Mouse (Mus musculus) frontal cortex, adult (tissue): Measurements from ENCODE around the gene AL732309.1.

Source experiments
- ATAC-seq: cut with Nextera tagmentation; 2 replicates; pipeline ENCODE4 v1.9.2; 2017; ENCODE audit warnings: mild to moderate bottlenecking, moderate library complexity, mixed read lengths; ENCODE audit not compliant: low TSS enrichment

Gene AL732309.1

DNA sequence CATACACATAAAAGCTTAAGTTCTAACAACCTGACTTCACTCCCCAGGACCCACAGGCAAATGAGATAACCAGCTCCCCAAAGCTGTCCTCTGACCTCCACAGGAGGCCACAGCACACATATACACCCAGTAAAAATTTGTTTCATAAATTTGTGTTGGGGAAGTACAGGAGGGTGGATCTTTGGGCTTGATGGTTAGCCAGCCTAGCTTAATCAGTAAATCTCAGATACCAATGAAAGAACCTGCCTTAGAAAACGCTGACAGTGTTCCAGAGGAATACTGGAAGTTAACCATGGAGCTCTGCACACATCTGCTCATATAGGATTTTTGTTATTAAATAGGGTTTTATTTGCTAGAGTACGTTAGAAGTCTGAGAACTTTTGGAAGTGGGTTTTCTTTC is 29.0 kb downstream of the AL732309.1 start:
- no peak for ATAC-seq

DNA sequence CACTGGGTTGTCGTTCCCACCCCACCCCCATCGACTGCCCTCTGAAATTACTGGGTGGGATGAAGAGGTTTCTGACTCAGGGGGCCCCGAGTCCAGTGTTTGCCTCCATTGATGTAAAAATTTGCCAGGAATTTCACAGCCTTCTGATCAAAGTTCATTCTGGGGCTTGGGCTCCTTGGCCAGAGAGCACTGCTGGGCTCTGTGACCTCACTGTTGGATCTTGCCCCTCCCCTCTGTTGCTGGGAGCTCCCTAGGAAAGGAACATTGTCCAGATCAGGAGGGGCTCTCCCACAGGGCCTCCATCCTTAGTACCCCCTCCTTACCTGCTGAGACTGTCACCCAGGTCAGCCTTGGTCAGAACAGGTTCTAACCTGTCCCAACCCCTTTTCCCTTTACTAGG is 32.2 kb downstream of the AL732309.1 start, which contains the start of gene Stpg3:
Gene Stpg3, minus strand, starts transcription at position 194 of the 400 bp plus-strand sequence.
- ATAC-seq = no peak

DNA sequence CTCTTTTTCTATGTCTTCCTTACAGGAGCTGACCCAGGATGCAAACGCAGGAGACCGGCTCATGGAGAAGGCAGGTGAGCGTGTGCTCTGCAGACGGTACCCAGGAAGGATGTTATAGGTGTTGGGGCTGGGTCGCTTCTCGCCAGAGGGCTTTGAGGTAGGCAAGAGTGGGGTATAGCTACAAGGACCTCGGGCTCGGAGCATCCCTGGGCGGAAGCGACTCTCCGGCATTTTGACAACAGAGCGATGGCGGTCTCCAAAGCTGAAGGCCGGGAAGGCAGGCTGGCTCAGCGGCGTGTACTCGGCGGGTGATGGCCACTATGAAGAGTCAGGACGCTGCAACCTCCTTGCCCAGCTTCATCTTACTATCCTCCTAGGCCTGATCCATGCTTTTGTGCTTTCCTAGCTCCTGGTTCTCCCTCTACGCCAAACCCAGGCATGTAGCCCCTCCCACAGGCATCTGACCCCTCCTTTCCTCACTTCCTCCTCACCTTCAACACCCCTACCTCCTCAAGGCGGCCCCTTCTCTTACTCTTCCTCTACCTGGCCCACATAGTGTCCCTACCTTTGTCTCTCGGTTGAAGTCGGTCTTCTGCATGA is 33.3 kb downstream of the AL732309.1 start:
- no peak for ATAC-seq

DNA sequence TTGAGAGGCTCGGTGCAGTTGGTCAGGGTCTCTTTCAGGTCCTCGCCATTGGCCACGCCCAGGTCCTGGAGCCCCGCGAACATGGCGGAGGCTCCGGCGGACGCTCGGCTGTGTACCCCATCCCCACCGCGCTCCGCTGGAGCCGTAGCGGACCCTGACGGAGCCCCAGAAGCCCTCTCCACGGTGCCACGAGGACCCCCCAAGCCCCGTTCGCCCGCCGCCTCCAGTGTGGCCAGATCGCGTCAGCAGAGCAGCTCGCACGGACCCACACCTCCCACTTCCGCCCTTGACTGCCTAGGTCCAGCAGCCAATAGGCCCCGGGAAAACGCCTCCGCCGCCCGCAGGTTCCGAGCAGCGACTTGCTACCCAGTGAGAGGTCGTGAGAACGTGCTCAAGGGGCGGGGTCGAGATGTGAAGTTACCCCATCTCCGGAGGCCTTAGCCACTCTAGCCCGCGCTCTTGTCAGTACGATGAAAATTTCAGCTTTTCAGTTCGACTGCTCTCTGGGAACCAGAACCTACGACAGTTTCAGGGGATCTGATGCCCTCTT is 35.5 kb downstream of the AL732309.1 start, which contains the start of gene Nelfb:
Gene Nelfb, minus strand, starts transcription at position 369 of the 550 bp plus-strand sequence.
- ATAC-seq = peak; percentile 91

DNA sequence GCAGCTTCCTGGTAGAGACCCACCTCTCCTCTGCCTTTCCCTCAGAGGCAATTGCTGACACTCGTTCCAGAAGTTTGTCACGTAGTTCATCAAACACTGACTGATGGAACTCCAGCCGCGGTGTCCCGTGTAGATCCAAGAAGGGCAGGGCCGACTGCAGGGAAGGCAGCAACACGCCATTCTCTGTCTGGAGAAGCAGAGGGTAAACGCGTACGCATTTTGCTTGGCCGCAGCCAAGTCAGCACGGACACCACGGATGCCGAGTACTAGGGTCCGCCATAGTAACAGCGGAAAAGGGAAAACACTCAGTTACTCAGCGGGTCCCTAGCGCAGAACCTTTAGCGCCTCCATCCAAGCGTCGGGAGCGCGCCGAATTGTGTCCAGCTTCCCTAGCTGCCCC is 36.0 kb downstream of the AL732309.1 start:
- ATAC-seq = peak; percentile 36

DNA sequence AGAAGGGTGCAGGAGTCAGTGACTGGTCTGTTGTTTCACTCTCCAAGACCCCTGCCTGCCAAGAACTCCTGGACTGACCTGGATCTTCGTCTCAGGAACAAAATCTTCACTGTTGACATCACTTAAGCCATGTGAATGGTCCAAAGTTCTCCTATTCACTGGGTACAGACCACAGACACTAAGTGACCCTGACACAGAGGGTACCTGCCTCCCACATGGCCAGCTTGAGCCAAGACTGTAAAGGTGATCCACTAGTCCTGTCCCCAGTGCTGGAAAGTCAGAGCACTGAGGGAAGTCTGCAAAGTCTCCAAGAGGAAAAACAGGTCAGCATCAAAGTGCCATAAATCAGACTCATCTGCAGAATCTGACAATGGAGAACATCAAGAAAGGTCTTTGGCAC is 39.1 kb downstream of the AL732309.1 start:
- no peak for ATAC-seq

DNA sequence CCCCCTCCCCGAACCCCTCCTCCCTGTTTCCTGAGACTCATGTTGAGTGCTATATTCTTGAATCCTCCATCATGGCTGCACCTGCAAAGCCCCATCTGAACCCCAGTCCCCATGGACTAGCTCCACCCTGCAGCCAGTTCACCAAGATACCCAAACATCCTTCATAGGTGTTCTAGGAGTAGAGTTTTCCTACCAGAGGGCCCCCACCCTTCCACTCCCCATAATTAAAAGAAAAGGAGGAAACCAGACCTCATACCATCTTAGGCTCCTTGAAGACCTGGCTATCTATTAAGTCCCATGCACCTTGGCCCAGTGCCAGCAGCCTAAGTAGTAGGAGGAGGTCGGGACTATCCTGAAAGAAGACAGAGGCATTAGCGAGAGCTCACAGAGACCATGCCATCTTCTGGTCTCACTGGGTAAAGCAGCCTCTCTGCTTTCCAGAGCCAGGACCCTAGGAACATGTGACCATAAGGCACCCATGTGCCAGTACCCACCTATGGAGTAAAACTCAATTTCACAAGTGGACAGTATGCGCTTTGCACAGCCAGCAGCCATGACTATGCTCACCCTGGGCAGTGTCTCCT is 42.9 kb downstream of the AL732309.1 start:
- no peak for ATAC-seq

DNA sequence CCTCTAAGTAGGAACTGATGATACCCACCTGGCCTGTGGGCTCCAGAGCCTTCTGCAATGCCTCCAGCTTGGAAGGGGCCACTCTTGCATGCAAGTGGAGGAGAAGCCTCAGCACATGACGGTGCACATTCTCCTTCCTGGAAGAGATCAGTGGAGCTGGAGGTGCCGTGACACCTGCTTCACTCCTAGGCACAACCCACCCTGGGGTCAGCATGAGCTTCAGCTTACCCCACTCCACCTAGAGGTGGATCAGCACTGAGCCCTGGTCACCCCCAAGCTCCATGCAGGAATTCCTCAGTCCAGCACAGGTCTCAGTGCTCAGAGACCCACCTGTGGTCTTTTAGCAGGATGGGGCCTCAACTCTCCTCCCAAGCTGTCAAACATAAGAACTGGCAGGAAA is 46.0 kb downstream of the AL732309.1 start:
- no peak for ATAC-seq

DNA sequence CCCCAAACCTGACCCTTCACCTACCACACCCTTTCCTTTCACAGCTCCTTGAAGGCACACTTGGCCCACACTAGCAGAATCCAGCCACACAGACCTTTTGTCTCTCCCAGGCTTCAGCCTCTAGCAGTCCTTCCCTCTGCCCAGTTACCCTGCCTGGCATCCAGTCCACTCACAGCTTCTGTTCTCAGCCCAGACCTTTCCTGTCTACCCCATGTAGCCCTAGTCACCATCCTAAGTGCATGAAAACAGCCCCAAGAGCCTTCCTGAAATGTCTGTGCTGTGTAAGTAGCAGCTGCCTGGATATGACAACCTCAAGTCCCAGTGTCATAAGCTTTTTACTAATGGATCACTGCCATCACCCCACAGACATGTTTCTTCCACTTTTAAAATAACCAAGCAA is 48.7 kb downstream of the AL732309.1 start:
- no peak for ATAC-seq

DNA sequence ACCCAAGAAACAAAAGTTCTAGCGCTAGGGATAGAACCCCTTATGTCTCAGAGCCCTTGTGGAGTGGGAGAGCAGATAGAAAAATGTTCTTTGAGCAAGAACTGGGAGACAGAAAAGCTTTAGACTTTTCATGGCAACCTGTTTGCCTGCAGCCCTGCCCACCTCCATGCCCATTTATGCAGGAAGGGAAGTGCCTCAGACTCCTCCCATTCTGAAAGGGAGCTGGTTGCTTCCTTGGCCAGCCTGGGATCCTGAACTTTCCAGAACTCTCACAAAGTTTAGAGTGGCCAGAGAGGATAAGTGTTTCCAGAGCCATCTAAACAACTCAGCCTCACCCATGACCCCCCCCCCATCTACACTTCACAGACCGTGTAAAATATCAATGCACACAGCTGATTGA is 49.5 kb downstream of the AL732309.1 start:
- no peak for ATAC-seq

DNA sequence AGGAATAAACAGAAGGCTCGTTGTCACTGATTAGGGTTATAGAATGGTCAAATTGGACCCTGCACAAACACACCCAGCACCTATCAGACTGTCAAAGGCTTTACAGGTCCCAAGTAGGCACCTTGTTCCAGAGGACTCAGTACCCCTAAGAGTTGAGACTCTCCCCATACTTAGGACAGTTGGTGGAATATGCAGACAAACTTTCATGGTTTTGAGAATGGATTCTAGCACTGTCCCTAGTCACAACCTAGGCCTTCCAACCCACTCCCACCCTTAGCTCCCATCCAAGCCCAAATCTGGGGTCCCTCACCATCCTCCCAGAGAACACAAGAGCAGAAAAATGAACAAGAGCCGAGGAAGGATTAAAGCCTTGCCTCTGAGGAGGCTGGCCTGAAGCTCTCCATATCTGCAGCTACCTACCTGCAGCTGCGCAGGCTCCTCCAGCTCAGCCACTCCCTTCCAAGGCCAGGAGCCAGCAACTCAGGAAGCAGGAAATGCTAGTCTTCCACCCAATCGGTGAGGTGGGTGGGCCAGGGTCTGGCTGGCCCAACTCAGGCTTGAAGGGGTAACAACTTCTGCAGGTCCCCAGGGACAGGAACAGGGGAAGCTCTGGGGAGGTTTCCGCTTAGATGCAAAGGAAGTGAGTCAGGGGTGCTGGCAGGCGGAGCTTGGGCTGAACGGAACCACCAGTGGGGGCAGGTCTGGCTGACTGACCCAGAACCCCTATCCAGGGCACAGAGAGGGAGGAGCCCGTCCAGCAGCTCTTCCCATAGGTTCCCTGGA is 50.3 kb downstream of the AL732309.1 start, which contains the start of gene Tor4a:
Gene Tor4a, minus strand, starts transcription at position 715 of the 783 bp plus-strand sequence.
- no peak for ATAC-seq

DNA sequence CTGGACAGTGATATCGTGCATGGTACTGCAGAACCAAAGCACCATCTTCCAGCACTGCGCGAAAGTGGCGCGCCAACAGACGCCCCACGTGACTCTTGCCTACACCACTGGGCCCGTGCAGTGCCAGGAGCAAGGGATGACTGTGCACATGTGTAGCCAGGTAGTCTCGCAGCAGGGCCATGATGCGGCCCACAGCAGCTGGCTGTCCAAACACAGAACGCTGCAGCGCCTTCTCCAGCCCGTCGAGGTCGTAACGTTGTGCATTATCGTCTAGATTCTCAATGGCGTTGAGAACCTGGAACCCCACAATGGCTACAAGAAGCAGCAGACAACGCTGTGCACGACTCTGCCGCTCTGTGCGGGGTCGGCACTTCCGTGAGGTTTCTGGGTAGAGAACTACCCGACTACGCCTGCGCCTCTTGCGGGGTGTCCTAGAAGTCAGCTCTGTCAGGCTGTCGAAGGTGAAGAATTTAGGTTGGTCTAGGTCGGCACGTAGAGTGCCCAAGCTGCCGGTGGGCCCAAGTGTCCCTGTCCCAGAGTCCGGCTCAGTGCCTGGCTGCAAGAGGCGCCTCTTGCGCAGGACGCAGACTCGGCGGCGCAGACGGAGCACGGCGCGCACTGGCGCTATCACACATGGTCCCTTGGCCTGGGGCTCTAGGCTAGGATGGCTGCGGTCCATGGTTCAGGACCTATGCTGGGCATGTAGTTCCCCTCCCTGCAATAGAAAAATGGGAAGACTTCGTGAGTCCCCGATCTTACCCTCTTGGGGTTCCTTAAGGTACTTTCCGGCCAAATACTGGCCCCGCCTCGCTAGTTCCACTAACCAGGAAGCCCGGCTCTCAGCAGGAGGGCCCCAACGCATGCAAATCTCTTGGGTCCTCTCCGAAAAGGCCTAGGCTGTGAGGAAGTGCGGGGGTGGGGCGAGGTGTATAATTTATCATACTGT is 51.2 kb downstream of the AL732309.1 start:
- ATAC-seq = no peak
